Mouse (Mus musculus) small intestine, adult 2 months (tissue): ENCODE measurements around the gene Shroom2. TPM values are rescaled to one million over a fixed set of nuclear protein-coding genes. Genes with fewer than 3 reads are reported as not detected.

Experiments
- H3K27ac ChIP-seq: fragments of 200-500 bp; 2 replicates; pipeline ENCODE4 v1.5.1; 2012; ENCODE audit warnings: low read depth, low read length, control low read depth, inconsistent platforms; ENCODE audit not compliant: insufficient read depth
- H3K27me3 ChIP-seq: fragments of 200-500 bp; 2 replicates; pipeline ENCODE4 v1.6.1; 2012; ENCODE audit warnings: mild to moderate bottlenecking, moderate library complexity, low read length, inconsistent platforms; ENCODE audit not compliant: control insufficient read depth, insufficient read depth
- H3K36me3 ChIP-seq: fragments of 200-500 bp; 2 replicates; pipeline ENCODE4 v1.6.1; 2012; ENCODE audit warnings: mild to moderate bottlenecking, low read length, control low read depth, inconsistent platforms; ENCODE audit not compliant: control insufficient read depth, insufficient read depth
- H3K4me1 ChIP-seq: fragments of 200-500 bp; 2 replicates; pipeline ENCODE4 v1.6.1; 2012; ENCODE audit warnings: low read length, inconsistent platforms, mixed read lengths; ENCODE audit not compliant: control insufficient read depth, insufficient read depth, insufficient read length
- H3K4me3 ChIP-seq: fragments of 200-500 bp; 2 replicates; pipeline ENCODE4 v1.5.1; 2012; ENCODE audit warnings: low read depth, mild to moderate bottlenecking, control low read depth, inconsistent platforms, low read length, moderate library complexity
- CTCF ChIP-seq: fragments of 200-500 bp; IDR thresholded peaks from 2 replicates; pipeline ENCODE4 v1.5.1; 2012; ENCODE audit warnings: low read depth, mild to moderate bottlenecking, control low read depth, inconsistent platforms, low read length, moderate library complexity, mixed read lengths; ENCODE audit not compliant: insufficient replicate concordance, insufficient read length; ENCODE audit errors: extremely low read depth
- POLR2A ChIP-seq: fragments of 200-500 bp; IDR thresholded peaks from 2 replicates; pipeline ENCODE4 v1.6.1; 2012; ENCODE audit warnings: low read depth, mild to moderate bottlenecking, control low read depth, inconsistent platforms, low read length, moderate library complexity
- WGBS: fragments of 180-500 bp; shearing (Covaris S2); methylation state at CpG from one replicate; pipeline ENCODE4 v1.1.7; 2018; 5-methylcytosine and 5-hydroxymethylcytosine counted together
- polyA plus RNA-seq: library from polyadenylated mRNA; depleted of rRNA; stranded (reverse); fragments of >200 nt; gene quantifications from 2 replicates; pipeline ENCODE4 v1.2.3, GENCODE M21; 2012

Gene Shroom2
- polyA plus RNA-seq, 1 experiment, result 2.6 TPM

DNA sequence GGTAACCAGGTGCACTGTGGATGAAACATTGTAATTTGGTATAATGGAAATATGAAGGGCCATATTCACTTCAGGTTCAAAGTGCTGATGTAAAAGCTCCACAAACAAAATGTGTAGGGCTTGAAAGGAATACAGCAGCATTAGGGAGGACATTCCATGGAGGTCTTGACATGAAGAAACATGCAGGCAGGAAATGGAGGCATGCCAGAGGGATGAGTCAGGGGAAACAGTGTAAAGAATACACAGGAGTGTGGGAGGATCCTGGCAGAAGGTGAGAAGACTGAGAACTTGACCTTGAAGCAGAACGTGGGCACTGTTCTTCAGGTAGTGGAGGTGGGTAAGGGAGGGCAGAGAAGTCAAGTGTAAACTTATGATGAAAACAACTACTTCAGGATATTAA, 65.6 kb downstream of the Shroom2 start:
- Histone ChIP-seq H3K27ac (no peak overlapping the region), H3K4me3 (no peak overlapping the region), H3K27me3 (no peaks in the 10 kb centered on the region), H3K4me1 (no peaks in the 10 kb centered on the region), H3K36me3 (no peaks in the 10 kb centered on the region)
- no peak for TF ChIP-seq CTCF
- WGBS, result 41% methylated on average over 1 of the region's 1 CpGs

- Histone ChIP-seq H3K27ac (no peak overlapping the region), H3K27me3 (no peaks in the 10 kb centered on the region), H3K4me1 (no peaks in the 10 kb centered on the region), H3K36me3 (no peaks in the 10 kb centered on the region), H3K4me3 (no peak overlapping the region)
- TF ChIP-seq CTCF (no peak), POLR2A (no peak)
- WGBS, result 65% methylated on average over 3 of the region's 3 CpGs
Measured at GRCm38 (mm10) chrX:152701679-152702078, 67.6 kb downstream of the Shroom2 start.

DNA sequence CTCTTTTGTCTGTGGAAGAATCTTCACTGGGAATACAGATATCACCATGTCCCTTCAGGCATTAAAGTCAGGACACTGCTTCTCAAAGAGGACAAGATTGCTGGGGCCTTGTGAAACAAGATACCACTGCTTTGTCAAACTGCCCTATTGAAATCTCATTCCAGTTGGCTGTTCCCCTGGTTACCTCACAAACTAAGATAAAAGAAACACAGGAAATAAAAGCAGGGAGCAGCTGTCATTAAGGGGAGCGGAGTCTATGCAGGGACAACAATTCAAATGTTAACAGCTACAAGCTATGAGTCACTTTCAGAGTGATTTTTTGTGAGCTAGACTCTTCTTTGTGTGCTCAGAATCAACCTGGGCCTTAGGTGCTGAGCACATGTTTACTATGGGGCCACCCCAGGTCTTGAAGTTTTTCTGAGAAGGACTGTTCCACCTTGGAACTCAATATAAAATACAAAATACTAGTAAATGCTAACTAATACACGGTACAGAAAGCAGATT, 78.4 kb downstream of the Shroom2 start:
- Histone ChIP-seq H3K27ac (no peak overlapping the region), H3K27me3 (no peaks in the 10 kb centered on the region), H3K36me3 (no peaks in the 10 kb centered on the region), H3K4me3 (no peak overlapping the region), H3K4me1 (no peaks in the 10 kb centered on the region)
- WGBS, result 40% methylated on average over 2 of the region's 2 CpGs
- TF ChIP-seq POLR2A (no peak), CTCF (no peak)

GRCm38 (mm10) chrX:152679190-152679814, 90.0 kb downstream of the Shroom2 start:
- Histone ChIP-seq H3K27me3 (no peaks in the 10 kb centered on the region), H3K36me3 (no peaks in the 10 kb centered on the region), H3K27ac (no peak overlapping the region), H3K4me3 (no peak overlapping the region), H3K4me1 (no peaks in the 10 kb centered on the region)
- TF ChIP-seq CTCF (no peak), POLR2A (no peak)
- 78% methylated on average over 2 of the region's 2 CpGs for WGBS

- H3K27me3 ChIP-seq, result no peaks in the 10 kb centered on the region
- TF ChIP-seq CTCF (no peak), POLR2A (no peak)
- no peak overlapping the region for H3K4me3 ChIP-seq
Measured at GRCm38 (mm10) chrX:152676357-152676756, 92.9 kb downstream of the Shroom2 start.

GRCm38 (mm10) chrX:152673431-152673830, 95.8 kb downstream of the Shroom2 start:
- Histone ChIP-seq H3K4me3 (no peak overlapping the region), H3K27ac (no peak overlapping the region), H3K4me1 (no peaks in the 10 kb centered on the region), H3K36me3 (no peaks in the 10 kb centered on the region), H3K27me3 (no peaks in the 10 kb centered on the region)
- TF ChIP-seq POLR2A (no peak), CTCF (no peak)
- 58% methylated on average over 3 of the region's 3 CpGs for WGBS

More at GRCm38 (mm10) chrX:152676357-152676756, 92.9 kb downstream of the Shroom2 start:
- 49% methylated on average over 3 of the region's 3 CpGs for WGBS
- Histone ChIP-seq H3K36me3 (no peaks in the 10 kb centered on the region), H3K27ac (no peak overlapping the region), H3K4me1 (no peaks in the 10 kb centered on the region)

- Histone ChIP-seq H3K36me3 (peaks cover 10% of the 10 kb centered on the region), H3K4me3 (no peak overlapping the region), H3K27me3 (no peaks in the 10 kb centered on the region), H3K4me1 (no peaks in the 10 kb centered on the region), H3K27ac (no peak overlapping the region)
- no peak for TF ChIP-seq CTCF
- 65% methylated on average over 4 of the region's 4 CpGs for WGBS
Measured at GRCm38 (mm10) chrX:152657363-152658036, 111.8 kb downstream of the Shroom2 start.

GRCm38 (mm10) chrX:152656609-152656939, 112.7 kb downstream of the Shroom2 start:
- WGBS, result 86% methylated on average over 2 of the region's 2 CpGs
- TF ChIP-seq CTCF, result no peak
- no peak for TF ChIP-seq POLR2A
- Histone ChIP-seq H3K36me3 (peaks cover 10% of the 10 kb centered on the region), H3K27me3 (no peaks in the 10 kb centered on the region), H3K4me1 (no peaks in the 10 kb centered on the region), H3K27ac (no peak overlapping the region), H3K4me3 (no peak overlapping the region)
